Mouse (Mus musculus) E14TG2a.4 (cell line): ENCODE measurements around the gene Ormdl3.

Experiments used
- CTCF ChIP-seq: conservative IDR thresholded peaks from 2 replicates; pipeline ENCODE4 v1.5.1; 2014; ENCODE audit warnings: low read length
- NANOG ChIP-seq: IDR thresholded peaks from 2 replicates; pipeline ENCODE4 v1.6.1; 2014; ENCODE audit warnings: borderline replicate concordance, low read length, mixed read lengths

GRCm38 (mm10) chr11:98543414-98543813 is 43.8 kb downstream of the Ormdl3 start:
- no peak for TF ChIP-seq CTCF
- no peak for TF ChIP-seq NANOG
